Mouse (Mus musculus): ENCODE results near the gene Lpcat1. TPM values are rescaled to one million over a fixed set of nuclear protein-coding genes. Genes with fewer than 3 reads are reported as not detected.
A peak's percentile ranks its signal among the peaks of the same experiment; 100 is the strongest.

The Lpcat1 gene
- total and polyA plus RNA-seq, 2 experiments from 2014 or later = 7.7 to 22.2 TPM

DNA sequence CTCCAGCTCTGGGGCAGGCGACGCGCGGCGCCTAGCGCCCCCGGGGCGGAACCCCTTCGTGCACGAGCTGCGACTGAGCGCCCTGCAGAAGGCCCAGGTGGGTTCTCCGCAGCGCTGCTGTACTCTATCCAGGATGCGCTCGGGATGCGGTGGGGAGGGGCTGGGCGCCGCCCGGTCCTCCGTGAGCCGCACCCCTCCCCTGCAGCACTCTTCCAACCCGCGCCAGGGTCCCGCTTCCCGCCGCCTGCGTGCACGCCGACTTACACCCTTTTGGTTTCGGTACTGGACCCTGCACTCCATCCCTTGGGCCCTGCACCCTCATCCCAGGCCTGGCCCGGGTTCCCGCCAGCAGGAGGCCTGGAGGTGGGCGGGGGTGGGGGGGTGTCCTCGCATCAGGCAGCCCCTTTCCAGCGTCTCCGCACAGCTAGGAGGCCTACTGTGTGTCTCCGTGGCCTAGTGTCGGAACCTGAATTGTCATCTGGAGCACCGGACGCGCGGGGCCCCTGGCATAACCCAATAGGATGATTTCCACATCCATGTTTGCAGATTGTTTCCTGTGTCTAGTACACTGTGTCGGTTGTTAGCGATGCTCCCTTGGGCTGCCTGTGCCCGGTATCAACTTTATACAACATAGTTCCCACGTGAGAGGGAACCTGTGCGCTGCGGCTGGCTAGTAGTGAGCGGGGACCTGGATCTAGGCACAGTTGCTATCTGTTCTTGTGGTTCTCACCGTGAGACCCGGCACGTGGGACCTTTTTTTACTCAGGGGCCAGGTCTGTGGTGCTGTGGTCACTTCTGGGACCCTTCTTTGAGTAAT, 632 bp downstream of the Lpcat1 start:
- 3% methylated on average over 51 of the region's 53 CpGs for WGBS

DNA sequence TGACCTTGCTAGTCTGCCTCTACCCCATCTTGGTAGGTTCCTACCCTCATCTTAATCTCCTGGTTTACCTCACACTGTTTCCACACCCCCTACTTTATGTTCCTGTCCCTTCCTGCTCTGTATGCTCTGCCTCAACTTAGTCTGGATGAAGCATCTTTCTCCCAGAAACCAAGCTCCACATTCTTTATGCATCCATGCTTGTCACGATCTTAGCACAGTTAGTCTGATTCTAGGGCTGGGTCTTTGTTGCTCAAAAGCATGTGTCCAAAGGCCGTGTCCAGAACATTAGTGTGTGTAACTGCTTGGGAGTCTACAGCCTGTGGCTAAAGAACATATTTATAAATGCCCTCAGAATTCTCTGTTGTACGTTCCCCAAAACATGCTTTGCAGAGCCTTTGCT, 1.8 kb downstream of the Lpcat1 start:
- H3K36me3 ChIP-seq (replicated peaks; ENCODE audit: control insufficient read depth, insufficient read depth, low read length) = no peaks in the 10 kb centered on the region
- no peak overlapping the region for H3K9ac ChIP-seq (replicated peaks; ENCODE audit: low read depth, low read length)
- H3K27me3 ChIP-seq (ENCODE audit: control insufficient read depth, insufficient read depth, low read length) = no peaks in the 10 kb centered on the region
- no peak for DNase-seq (ENCODE audit: low spot score)
- ATAC-seq (ENCODE audit: insufficient read depth, low read depth) = no peak
- no peaks in the 10 kb centered on the region for H3K4me1 ChIP-seq (ENCODE audit: control insufficient read depth, insufficient read depth)
- WGBS = 75% methylated on average over 3 of the region's 3 CpGs
- no peaks in the 10 kb centered on the region for H3K9me3 ChIP-seq (replicated peaks; ENCODE audit: control insufficient read depth, low read length)
- H3K4me3 ChIP-seq (ENCODE audit: low read depth, low read length) = no peak overlapping the region
- no peak overlapping the region for H3K27ac ChIP-seq (ENCODE audit: low read depth)
- no peak for TF ChIP-seq CTCF (IDR thresholded peaks at IDR 0.05; ENCODE audit: low read depth)
- no peak for TF ChIP-seq EP300 (IDR thresholded peaks at IDR 0.05; ENCODE audit: low read depth)
- H3K4me2 ChIP-seq (ENCODE audit: low read depth, low read length) = no peak overlapping the region

More for the DNA sequence above, 632 bp downstream of the Lpcat1 start:
- H3K4me1 ChIP-seq (ENCODE audit: control insufficient read depth, insufficient read depth) = no peaks in the 10 kb centered on the region
- peak overlapping the region; percentile 57 for H3K9ac ChIP-seq (replicated peaks; ENCODE audit: low read depth, low read length)
- H3K27ac ChIP-seq (ENCODE audit: low read depth) = peak overlapping the region; percentile 75
- H3K36me3 ChIP-seq (replicated peaks; ENCODE audit: control insufficient read depth, insufficient read depth, low read length) = no peaks in the 10 kb centered on the region
- peak overlapping the region; percentile 82 for H3K4me3 ChIP-seq (ENCODE audit: low read depth, low read length)
- H3K9me3 ChIP-seq (replicated peaks; ENCODE audit: control insufficient read depth, low read length) = no peaks in the 10 kb centered on the region
- DNase-seq (ENCODE audit: low spot score) (no peak), ATAC-seq (ENCODE audit: insufficient read depth, low read depth) (peak; percentile 66)
- H3K4me2 ChIP-seq (ENCODE audit: low read depth, low read length) = peak overlapping the region; percentile 79
- TF ChIP-seq CTCF (IDR thresholded peaks at IDR 0.05; ENCODE audit: low read depth) (no peak), EP300 (IDR thresholded peaks at IDR 0.05; ENCODE audit: low read depth) (no peak)
- no peaks in the 10 kb centered on the region for H3K27me3 ChIP-seq (ENCODE audit: control insufficient read depth, insufficient read depth, low read length)

GRCm38 (mm10) chr13:73469257-73469967, 2.4 kb downstream of the Lpcat1 start:
- H3K27me3 ChIP-seq (ENCODE audit: control insufficient read depth, insufficient read depth, low read length) = no peaks in the 10 kb centered on the region
- no peaks in the 10 kb centered on the region for H3K9me3 ChIP-seq (replicated peaks; ENCODE audit: control insufficient read depth, low read length)
- DNase-seq (ENCODE audit: low spot score) (no peak), ATAC-seq (ENCODE audit: insufficient read depth, low read depth) (no peak)
- WGBS = 69% methylated on average over 9 of the region's 9 CpGs
- TF ChIP-seq EP300 (IDR thresholded peaks at IDR 0.05; ENCODE audit: low read depth) = no peak
- TF ChIP-seq CTCF (IDR thresholded peaks at IDR 0.05; ENCODE audit: low read depth) = no peak
- H3K4me2 ChIP-seq (ENCODE audit: low read depth, low read length) = no peak overlapping the region
- H3K4me1 ChIP-seq (ENCODE audit: control insufficient read depth, insufficient read depth) = no peaks in the 10 kb centered on the region
- no peak overlapping the region for H3K27ac ChIP-seq (ENCODE audit: low read depth)
- H3K36me3 ChIP-seq (replicated peaks; ENCODE audit: control insufficient read depth, insufficient read depth, low read length) = no peaks in the 10 kb centered on the region
- no peak overlapping the region for H3K4me3 ChIP-seq (ENCODE audit: low read depth, low read length)
- no peak overlapping the region for H3K9ac ChIP-seq (replicated peaks; ENCODE audit: low read depth, low read length)

DNA sequence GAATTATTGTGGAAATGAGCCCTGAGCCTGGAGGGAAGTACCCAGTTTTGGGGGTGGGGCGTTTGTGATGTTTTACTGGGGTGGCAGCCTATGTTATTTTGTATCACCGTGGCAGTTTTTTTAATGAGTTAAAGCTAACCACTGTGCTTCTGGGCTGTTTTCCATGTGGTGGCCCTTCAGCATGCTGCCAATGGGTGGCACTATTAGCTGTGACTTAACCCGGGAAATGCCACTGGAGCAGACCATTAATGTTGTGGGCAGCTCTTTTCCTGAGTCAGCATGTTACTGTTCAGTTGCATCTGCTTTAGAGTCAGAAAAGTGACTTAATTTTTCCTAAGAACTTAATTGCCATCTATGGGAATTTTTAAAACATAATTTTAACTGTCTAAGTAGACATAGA, 5.5 kb downstream of the Lpcat1 start:
- H3K9me3 ChIP-seq (replicated peaks; ENCODE audit: control insufficient read depth, low read length) = no peaks in the 10 kb centered on the region
- H3K36me3 ChIP-seq (replicated peaks; ENCODE audit: control insufficient read depth, insufficient read depth, low read length) = no peaks in the 10 kb centered on the region
- ATAC-seq (ENCODE audit: insufficient read depth, low read depth) = no peak
- 81% methylated on average over 3 of the region's 3 CpGs for WGBS
- no peak overlapping the region for H3K9ac ChIP-seq (replicated peaks; ENCODE audit: low read depth, low read length)
- no peak for TF ChIP-seq CTCF (IDR thresholded peaks at IDR 0.05; ENCODE audit: low read depth)
- TF ChIP-seq EP300 (IDR thresholded peaks at IDR 0.05; ENCODE audit: low read depth) = no peak
- H3K4me3 ChIP-seq (ENCODE audit: low read depth, low read length) = no peak overlapping the region
- no peaks in the 10 kb centered on the region for H3K27me3 ChIP-seq (ENCODE audit: control insufficient read depth, insufficient read depth, low read length)
- H3K4me1 ChIP-seq (ENCODE audit: control insufficient read depth, insufficient read depth) = peaks cover 14% of the 10 kb centered on the region
- no peak overlapping the region for H3K27ac ChIP-seq (ENCODE audit: low read depth)
- no peak overlapping the region for H3K4me2 ChIP-seq (ENCODE audit: low read depth, low read length)
- DNase-seq (ENCODE audit: low spot score) = no peak

- no peaks in the 10 kb centered on the region for H3K27me3 ChIP-seq (ENCODE audit: control insufficient read depth, insufficient read depth, low read length)
- H3K4me2 ChIP-seq (ENCODE audit: low read depth, low read length) = no peak overlapping the region
- WGBS = 84% methylated on average over 2 of the region's 2 CpGs
- no peaks in the 10 kb centered on the region for H3K36me3 ChIP-seq (replicated peaks; ENCODE audit: control insufficient read depth, insufficient read depth, low read length)
- H3K27ac ChIP-seq (ENCODE audit: low read depth) = no peak overlapping the region
- DNase-seq (ENCODE audit: low spot score) (no peak), ATAC-seq (ENCODE audit: insufficient read depth, low read depth) (no peak)
- H3K9me3 ChIP-seq (replicated peaks; ENCODE audit: control insufficient read depth, low read length) = no peaks in the 10 kb centered on the region
- peaks cover 20% of the 10 kb centered on the region for H3K4me1 ChIP-seq (ENCODE audit: control insufficient read depth, insufficient read depth)
- no peak for TF ChIP-seq EP300 (IDR thresholded peaks at IDR 0.05; ENCODE audit: low read depth)
- H3K9ac ChIP-seq (replicated peaks; ENCODE audit: low read depth, low read length) = no peak overlapping the region
- H3K4me3 ChIP-seq (ENCODE audit: low read depth, low read length) = no peak overlapping the region
Measured at GRCm38 (mm10) chr13:73473746-73474145, 6.7 kb downstream of the Lpcat1 start.
